ENCODE assay signal across 8 mouse cellular contexts in the genomic region with DNA sequence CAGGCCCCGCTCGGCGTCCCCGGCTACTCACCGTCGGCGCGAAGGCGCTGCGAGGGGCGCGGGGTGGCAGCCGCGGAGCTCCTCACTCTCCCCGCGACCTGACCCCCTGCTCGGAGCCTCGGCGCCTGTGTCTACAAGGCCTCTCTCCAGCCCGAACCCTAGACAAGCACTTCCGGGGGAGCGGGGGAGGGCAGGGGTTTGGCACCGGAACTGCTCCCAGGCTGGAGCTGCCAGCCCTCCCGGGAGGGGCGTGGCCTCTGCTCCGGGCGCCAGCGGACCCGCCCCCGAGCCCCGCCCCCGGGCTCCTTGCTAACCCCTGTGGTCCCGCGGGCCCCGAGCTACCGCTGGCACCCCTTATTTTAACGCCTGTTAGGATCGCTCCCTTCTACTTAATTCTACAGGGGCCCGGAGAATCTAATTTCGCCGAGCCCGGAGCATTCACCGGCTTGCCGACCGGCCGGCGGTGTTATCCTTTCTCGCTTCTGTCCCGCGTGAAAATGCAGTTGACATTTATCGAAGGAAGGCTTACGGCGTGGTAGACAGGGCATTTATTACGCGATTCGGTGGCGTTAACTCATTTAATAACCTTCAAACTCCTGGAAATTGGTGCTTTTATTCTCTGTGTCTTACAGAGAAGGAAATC. TPM values are rescaled to one million over a fixed set of nuclear protein-coding genes. Genes with fewer than 3 reads are reported as not detected.
DNase-seq lines count a peak whose midpoint lies in the region; ATAC-seq and TF ChIP-seq lines count a peak whose summit lies in the region.

A gene (minus strand): TSS at position 174 of the 643 bp plus-strand sequence.

- no peak for TF ChIP-seq CTCF in ES-Bruce4 (IDR thresholded peaks at IDR 0.05; ENCODE audit: low read depth, low read length)

- peak; percentile 92 for ATAC-seq in cerebellum, adult (ENCODE audit: insufficient number of reproducible peaks, low FRiP score, low TSS enrichment)
- peak; percentile 98 for ATAC-seq in forebrain, embryonic 14.5 days
- peak; percentile 97 for ATAC-seq in neural tube, embryonic 15.5 days (ENCODE audit: low FRiP score)

- H3K27ac ChIP-seq in ES-Bruce4 (ENCODE audit: insufficient read depth, low read length), result no peak within 1 kb of the TSS
- H3K27ac ChIP-seq in forebrain, embryonic 14.5 days (ENCODE audit: low read depth, low read length), result peak within 1 kb of the TSS; percentile 87
- peak within 1 kb of the TSS; percentile 89 for H3K27ac ChIP-seq in neural tube, embryonic 15.5 days (replicated peaks)

- DNase-seq in forebrain, embryonic 14.5 days (ENCODE audit: low spot score), result peak; percentile 96
- DNase-seq in heart, postnatal 14 days, result peak; percentile 97 to 98
- DNase-seq in layer of hippocampus, adult 11-12 months (ENCODE audit: low spot score), result peak; percentile 94
- peak; percentile 95 to 97 for DNase-seq in lung, adult 18-20 months
- DNase-seq in testis, postnatal 14 days (ENCODE audit: low spot score), result peak; percentile 96

- H3K9ac ChIP-seq in ES-Bruce4 (ENCODE audit: low read depth, poor library complexity, severe bottlenecking), result peak within 1 kb of the TSS; percentile 93
- peak within 1 kb of the TSS; percentile 95 for H3K9ac ChIP-seq in forebrain, embryonic 14.5 days (ENCODE audit: low read length)
- H3K9ac ChIP-seq in neural tube, embryonic 15.5 days (replicated peaks), result peak within 1 kb of the TSS; percentile 89

- peaks cover 3% of the 10 kb centered on the region for H3K4me1 ChIP-seq in ES-Bruce4 (ENCODE audit: control insufficient read depth, insufficient read depth, low read length)
- peaks cover 8% of the 10 kb centered on the region for H3K4me1 ChIP-seq in forebrain, embryonic 14.5 days (ENCODE audit: control insufficient read depth, insufficient read depth, low read length)
- H3K4me1 ChIP-seq in neural tube, embryonic 15.5 days, result peaks cover 53% of the 10 kb centered on the region

- 0 out of 2 replicates have a peak, but pooled peaks have one; percentile 13 for TF ChIP-seq EP300 in ES-Bruce4 (IDR thresholded peaks at IDR 0.05; ENCODE audit: insufficient read depth, low read depth, low read length)

- no peak for TF ChIP-seq POLR2A in ES-Bruce4 (IDR thresholded peaks at IDR 0.05; ENCODE audit: insufficient read depth, low read length)

- H3K4me3 ChIP-seq in ES-Bruce4 (ENCODE audit: low read depth, low read length), result peak within 1 kb of the TSS; percentile 98
- H3K4me3 ChIP-seq in forebrain, embryonic 14.5 days (ENCODE audit: low read depth, low read length), result peak within 1 kb of the TSS; percentile 98
- H3K4me3 ChIP-seq in neural tube, embryonic 15.5 days (replicated peaks), result peak within 1 kb of the TSS; percentile 99

- H3K4me2 ChIP-seq in forebrain, embryonic 14.5 days (ENCODE audit: low read length), result peak within 1 kb of the TSS; percentile 83
- peak within 1 kb of the TSS; percentile 78 for H3K4me2 ChIP-seq in neural tube, embryonic 15.5 days

- H3K36me3 ChIP-seq in ES-Bruce4 (ENCODE audit: control insufficient read depth, insufficient read depth, low read length, poor library complexity, severe bottlenecking), result no peaks in the 10 kb centered on the region
- H3K36me3 ChIP-seq in forebrain, embryonic 14.5 days (ENCODE audit: control insufficient read depth, insufficient read depth, low read length), result no peaks in the 10 kb centered on the region
- H3K36me3 ChIP-seq in neural tube, embryonic 15.5 days, result no peaks in the 10 kb centered on the region

- H3K27me3 ChIP-seq in ES-Bruce4 (ENCODE audit: control insufficient read depth, insufficient read depth, low read length, poor library complexity, severe bottlenecking), result no peaks in the 10 kb centered on the region
- 0 out of 2 replicates have a peak, but pooled peaks cover 3% of the 10 kb centered on the region for H3K27me3 ChIP-seq in forebrain, embryonic 14.5 days (replicated peaks; ENCODE audit: control insufficient read depth, insufficient read depth, low read length)
- no peaks in the 10 kb centered on the region for H3K27me3 ChIP-seq in neural tube, embryonic 15.5 days (replicated peaks)

- WGBS in forebrain, embryonic 14.5 days, result under 1% methylated on average over 45 of the region's 57 CpGs
- WGBS in neural tube, embryonic 15.5 days, result under 1% methylated on average over 54 of the region's 57 CpGs

- H3K9me3 ChIP-seq in ES-Bruce4 (replicated peaks; ENCODE audit: control insufficient read depth, insufficient read depth, low read length, poor library complexity, severe bottlenecking), result no peaks in the 10 kb centered on the region
- H3K9me3 ChIP-seq in forebrain, embryonic 14.5 days (replicated peaks; ENCODE audit: control insufficient read depth, low read length), result no peaks in the 10 kb centered on the region
- no peaks in the 10 kb centered on the region for H3K9me3 ChIP-seq in neural tube, embryonic 15.5 days (replicated peaks)

- intact Hi-C loops in heart, postnatal 14 days (cut with DNase I), result loop anchor here (2.0 to 5.0 kb wide), 2 partner anchors 51 to 86 kb away; a partner anchor contains a TSS

RNA-seq across cellular contexts. Expression of the gene that starts here (rescaled TPM):
- 43.3 and 49.0 TPM in 2 replicates for polyA plus RNA-seq in ES-Bruce4 (2011; ENCODE audit: insufficient read depth, insufficient read length, low read depth, missing spikeins)
- polyA plus RNA-seq in forebrain, embryonic 14.5 days (2014; fragmentation: Nextera tagmentation; extraction: Ambion mirVana), result 27.2 and 28.5 TPM in 2 replicates
- 10 to 100 TPM; 17.9 to 19.5 TPM for total RNA-seq in heart, postnatal 14 days (2021)
- polyA plus RNA-seq in neural tube, embryonic 15.5 days (2015; fragmentation: Nextera tagmentation; extraction: Ambion mirVana), result 19.7 and 21.4 TPM in 2 replicates
